Mouse (Mus musculus) urinary bladder, postnatal 14 days (tissue): Measurements from ENCODE around the gene Tanc1.

Experiments
- DNase-seq: peaks from one replicate; pipeline ENCODE4 v3.0.0; 2021; ENCODE audit warnings: low spot score

Gene Tanc1

DNA sequence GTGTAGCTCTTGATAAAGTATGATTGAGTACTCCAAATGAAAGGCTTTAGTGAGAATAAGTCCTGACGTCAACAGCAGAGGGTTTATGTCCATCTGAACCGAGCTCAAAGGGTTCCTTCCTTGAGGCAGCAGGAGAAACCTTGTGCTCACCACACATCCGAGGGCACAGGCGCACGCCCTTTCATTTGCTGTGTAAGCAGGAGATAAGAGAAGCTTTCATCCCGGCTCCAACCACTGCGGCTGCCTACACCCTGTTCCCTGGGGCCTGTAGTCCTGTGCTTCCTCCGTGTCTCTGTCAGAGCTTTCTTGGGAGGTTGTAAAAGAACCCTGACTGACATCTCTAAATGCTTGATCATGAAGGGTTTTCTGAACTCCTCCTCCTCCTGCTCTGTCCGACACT lies 181.5 kb downstream of the Tanc1 start:
- DNase-seq, result no peak

- DNase-seq, result no peak
Measured at GRCm38 (mm10) chr2:59794838-59795237, 183.0 kb downstream of the Tanc1 start.

- DNase-seq, result no peak
Measured at GRCm38 (mm10) chr2:59798934-59799532, 187.2 kb downstream of the Tanc1 start.

DNA sequence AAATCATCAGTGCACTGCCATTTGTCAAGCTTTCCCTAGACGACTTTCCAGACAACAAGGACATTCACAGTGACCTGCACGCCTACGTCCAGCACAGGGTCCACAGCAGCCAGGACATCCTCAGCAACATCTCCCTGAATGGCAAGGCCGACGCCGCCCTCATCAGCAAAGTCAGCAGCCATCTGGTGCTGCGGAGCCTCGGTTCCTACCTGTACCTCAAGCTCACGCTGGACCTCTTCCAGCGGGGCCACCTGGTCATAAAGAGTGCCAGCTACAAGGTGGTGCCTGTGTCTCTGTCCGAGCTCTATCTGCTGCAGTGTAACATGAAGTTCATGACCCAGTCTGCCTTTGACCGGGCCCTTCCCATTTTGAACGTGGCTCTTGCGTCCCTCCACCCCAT lies 187.7 kb downstream of the Tanc1 start:
- no peak for DNase-seq

GRCm38 (mm10) chr2:59800481-59801266 lies 188.8 kb downstream of the Tanc1 start:
- DNase-seq, result no peak

DNA sequence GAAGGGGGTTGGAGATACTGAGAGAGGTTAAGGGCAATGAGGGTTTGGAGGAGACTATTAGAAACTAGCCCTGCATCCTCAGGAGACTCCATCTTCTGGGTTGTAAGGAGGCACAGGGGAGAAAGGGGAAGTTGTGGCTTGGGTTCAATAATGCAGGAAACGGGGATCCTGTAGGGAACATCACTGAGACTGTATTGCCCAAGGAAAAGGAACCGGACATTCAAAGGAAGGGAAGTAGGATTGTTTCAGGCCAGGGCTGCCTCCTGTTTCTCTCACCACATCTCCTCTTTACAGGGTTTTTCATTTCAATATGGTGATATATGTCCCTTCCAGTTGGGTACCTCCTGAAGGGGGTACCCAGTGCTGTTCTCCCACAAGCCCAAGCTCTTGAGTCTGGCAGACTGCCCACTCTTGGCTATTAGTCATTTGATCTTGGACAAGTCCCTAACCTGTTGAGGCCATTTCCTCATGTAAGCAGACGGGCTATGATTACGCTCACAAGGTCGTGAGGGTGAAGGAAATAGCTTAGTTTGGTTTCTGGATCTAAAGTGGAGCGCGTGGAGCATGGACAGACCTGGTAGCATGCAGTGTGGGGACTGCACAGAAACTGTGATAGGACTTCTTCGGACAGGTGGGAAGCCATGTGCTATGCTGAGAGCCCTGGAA lies 191.0 kb downstream of the Tanc1 start:
- peak; percentile 31 for DNase-seq

GRCm38 (mm10) chr2:59805595-59805994 lies 193.8 kb downstream of the Tanc1 start:
- DNase-seq, result no peak

DNA sequence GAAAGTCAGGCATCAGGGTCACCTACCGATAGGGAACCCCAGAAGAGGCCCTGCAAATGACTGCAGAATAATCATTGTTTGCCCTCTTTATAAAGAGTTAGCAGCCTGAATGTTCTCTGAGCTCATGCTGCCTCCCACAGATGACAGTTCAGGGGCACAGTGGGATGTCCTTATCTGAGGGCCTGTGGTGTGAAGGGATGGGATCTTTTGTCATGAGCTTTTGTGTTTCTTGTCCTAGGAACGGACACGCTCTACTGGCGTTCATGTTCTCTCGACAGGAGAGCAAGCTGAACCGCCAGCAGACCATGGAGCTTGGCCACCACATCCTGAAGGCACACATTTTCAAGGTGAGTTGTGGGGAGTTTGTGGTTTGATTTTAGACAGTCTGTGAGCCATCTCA lies 194.2 kb downstream of the Tanc1 start:
- no peak for DNase-seq

DNA sequence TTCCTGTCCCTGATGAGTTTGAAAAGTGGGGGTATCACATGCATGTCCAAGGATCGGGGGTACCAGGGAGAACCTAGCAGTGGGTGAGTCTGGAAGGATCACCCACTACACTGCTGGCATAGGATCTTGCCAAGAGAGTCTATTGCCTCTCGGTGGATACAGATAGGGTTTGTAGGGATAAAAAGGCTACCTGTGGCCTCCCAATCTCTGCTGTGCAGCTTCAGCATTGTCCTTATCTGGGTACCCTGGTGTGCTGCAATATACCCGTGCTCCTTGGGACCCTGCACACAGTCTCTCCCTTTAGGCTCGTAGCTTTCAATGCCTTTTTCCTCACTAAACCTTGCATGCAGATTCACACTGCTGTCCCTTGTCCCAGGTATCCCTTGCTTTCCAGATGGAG lies 196.8 kb downstream of the Tanc1 start:
- DNase-seq, result no peak

GRCm38 (mm10) chr2:59810039-59810438 lies 198.2 kb downstream of the Tanc1 start:
- no peak for DNase-seq

GRCm38 (mm10) chr2:59811247-59811646 lies 199.4 kb downstream of the Tanc1 start:
- DNase-seq, result no peak

DNA sequence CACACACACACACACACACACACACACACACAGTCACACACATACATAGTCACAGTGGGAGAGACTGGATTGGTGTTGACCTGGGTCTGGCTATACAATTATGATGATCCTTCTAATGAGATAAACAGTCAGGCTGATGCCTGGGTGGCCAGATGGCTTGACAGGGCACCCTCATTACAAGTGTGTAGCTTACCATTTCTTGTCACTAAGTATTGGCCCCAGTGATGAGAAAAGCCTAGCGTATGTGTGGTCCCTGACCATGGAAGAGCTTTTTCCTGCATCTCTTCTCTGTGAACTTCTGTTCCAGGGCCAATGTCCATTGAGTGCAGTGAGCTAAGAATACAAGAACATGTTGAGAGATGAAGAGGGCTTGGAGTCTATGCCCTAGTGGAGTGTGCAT lies 200.8 kb downstream of the Tanc1 start:
- DNase-seq, result no peak

- no peak for DNase-seq
Measured at GRCm38 (mm10) chr2:59813457-59813856, 201.6 kb downstream of the Tanc1 start.

GRCm38 (mm10) chr2:59814997-59815396 lies 203.2 kb downstream of the Tanc1 start:
- DNase-seq, result no peak

DNA sequence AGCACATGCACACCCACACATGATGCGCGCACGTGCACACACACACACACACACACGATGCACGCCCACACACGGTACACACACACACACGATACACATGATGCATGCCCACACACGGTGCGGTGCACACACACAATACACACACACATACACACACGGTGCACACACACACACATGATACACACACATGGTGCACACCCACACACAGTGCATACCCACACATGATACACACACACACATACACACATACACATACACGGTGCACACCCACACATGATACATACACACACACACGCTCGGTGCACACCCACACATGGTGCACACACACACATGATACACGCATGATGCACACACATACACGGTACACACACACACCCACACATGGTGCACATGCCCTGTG lies 206.8 kb downstream of the Tanc1 start:
- DNase-seq, result no peak

DNA sequence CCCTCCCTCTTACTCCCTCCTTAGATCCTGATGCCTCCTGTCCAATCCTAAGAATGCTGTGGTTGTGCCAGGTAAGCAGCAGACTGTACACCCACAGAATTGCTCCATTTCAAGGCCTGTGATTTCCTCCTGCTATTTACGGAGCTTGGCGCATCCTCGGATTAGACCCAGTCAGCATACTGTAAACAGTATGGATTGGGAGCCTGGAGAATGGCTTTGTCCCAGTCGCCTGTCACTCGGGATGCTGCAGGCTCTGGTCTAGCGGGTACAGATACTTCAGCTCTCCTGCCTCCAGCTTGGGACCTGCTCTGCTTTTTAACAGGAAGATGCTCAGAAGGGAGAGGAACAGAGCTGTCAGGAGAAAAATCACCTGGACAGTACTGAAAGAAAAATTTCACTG lies 207.6 kb downstream of the Tanc1 start:
- no peak for DNase-seq

- no peak for DNase-seq
Measured at GRCm38 (mm10) chr2:59820088-59820487, 208.2 kb downstream of the Tanc1 start.

GRCm38 (mm10) chr2:59821044-59821443 lies 209.2 kb downstream of the Tanc1 start:
- no peak for DNase-seq

DNA sequence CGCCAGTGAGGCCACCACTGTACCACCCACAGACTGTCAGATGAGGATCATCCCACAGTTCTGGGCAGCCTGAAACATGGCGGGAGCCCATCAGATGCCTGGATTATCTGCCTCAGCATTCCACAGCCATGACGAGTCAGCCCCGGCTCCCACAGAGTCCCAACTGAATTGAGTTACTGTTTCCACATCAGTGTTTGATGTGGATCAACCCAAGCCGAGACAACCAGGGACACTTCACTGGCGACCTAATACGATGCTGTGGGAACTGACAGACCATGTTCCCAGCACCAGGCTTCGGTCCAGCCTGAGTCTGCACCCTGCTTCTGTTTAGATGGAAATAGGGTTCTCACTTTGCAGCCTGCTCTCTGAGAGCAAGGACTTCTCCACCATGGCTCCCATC lies 212.4 kb downstream of the Tanc1 start:
- DNase-seq, result peak; percentile 50

- no peak for DNase-seq
Measured at GRCm38 (mm10) chr2:59825380-59825779, 213.5 kb downstream of the Tanc1 start.

DNA sequence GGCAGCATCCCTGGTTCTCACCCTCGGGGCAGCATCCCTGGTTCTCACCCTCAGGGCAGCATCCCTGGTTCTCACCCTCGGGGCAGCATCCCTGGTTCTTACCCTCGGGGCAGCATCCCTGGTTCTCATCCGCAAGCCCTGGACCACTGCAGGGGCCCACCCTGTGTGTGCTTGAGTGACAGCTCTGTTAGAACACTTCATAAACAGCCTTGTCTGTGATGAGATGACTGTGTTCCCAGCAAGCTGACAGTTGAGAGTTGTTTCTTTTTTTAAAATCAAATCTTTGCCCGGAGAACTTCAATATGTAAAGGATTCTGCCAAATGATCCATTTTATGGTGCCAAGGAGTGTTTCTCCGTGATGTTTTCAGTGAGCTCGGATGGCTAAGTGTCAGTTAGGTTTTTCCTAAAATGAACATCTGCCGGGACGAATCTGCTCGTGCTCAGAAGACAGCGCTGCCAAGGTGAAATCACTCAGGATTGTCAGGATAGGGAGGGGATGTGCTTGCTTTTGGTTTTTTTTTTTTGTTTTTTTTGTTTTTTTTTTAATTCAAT lies 216.3 kb downstream of the Tanc1 start:
- no peak for DNase-seq

- peak; percentile 36 for DNase-seq
Measured at GRCm38 (mm10) chr2:59828777-59829508, 217.1 kb downstream of the Tanc1 start.
